Mouse (Mus musculus) myocyte (in vitro differentiated cells): ENCODE data around the gene Pard3b.

Source experiments
- CEBPB ChIP-seq: IDR thresholded peaks from 2 replicates; pipeline ENCODE4 v1.6.1; 2011; ENCODE audit warnings: mild to moderate bottlenecking, moderate library complexity; ENCODE audit not compliant: poor library complexity, insufficient read depth, severe bottlenecking
- E2F4 ChIP-seq: IDR thresholded peaks from one replicate; pipeline ENCODE4 v1.6.1; 2011; ENCODE audit warnings: mild to moderate bottlenecking, control low read depth, moderate library complexity; ENCODE audit not compliant: insufficient read depth
- MAX ChIP-seq: IDR thresholded peaks from one replicate; pipeline ENCODE4 v1.6.1; 2011; ENCODE audit warnings: low read depth, mild to moderate bottlenecking, control low read depth
- POLR2A ChIP-seq: IDR thresholded peaks from one replicate; pipeline ENCODE4 v1.6.1; 2011; ENCODE audit warnings: low read depth, mild to moderate bottlenecking, control low read depth, moderate library complexity; ENCODE audit not compliant: insufficient read length
- POLR2AphosphoS2 ChIP-seq: IDR thresholded peaks from one replicate; pipeline ENCODE4 v1.6.1; 2011; ENCODE audit warnings: low read depth, control low read depth; ENCODE audit not compliant: insufficient read length
- REST ChIP-seq: IDR thresholded peaks from one replicate; pipeline ENCODE4 v1.6.1; 2011; ENCODE audit warnings: mild to moderate bottlenecking, control low read depth, moderate library complexity; ENCODE audit not compliant: insufficient read depth, insufficient read length
- TCF12 ChIP-seq: IDR thresholded peaks from one replicate; pipeline ENCODE4 v1.6.1; 2011; ENCODE audit warnings: mild to moderate bottlenecking, control low read depth; ENCODE audit not compliant: poor library complexity, insufficient read depth, severe bottlenecking
- TCF3 ChIP-seq: IDR thresholded peaks from one replicate; pipeline ENCODE4 v1.6.1; 2011; ENCODE audit warnings: low read depth, control low read depth; ENCODE audit not compliant: insufficient read length
- USF1 ChIP-seq: IDR thresholded peaks from one replicate; pipeline ENCODE4 v1.6.1; 2011; ENCODE audit warnings: low read depth, mild to moderate bottlenecking, control low read depth, moderate library complexity

DNA sequence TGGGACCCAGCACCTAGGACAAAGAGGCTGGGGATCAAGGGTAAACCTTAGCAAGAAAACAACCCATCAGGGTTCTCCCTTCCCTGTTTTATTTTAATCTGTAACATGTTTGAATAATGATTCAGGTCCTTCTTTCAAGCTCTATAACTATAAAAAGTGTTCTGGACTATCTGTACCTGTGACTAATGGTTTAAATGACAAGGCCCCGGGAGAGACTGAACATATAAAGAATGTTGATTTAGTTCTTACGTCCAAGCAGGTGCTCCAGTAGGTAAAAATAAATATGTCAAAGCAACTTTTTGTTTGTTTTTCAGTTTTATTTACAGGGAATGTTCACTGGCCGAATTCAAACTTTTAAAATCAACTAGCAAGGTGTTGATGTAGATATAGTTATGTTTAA is 544.0 kb downstream of the Pard3b start:
- TF ChIP-seq CEBPB (no peak), POLR2A (no peak), TCF12 (no peak), E2F4 (no peak), TCF3 (no peak), USF1 (no peak), REST (no peak), POLR2AphosphoS2 (no peak), MAX (no peak)
